Mouse (Mus musculus) heart, postnatal 0 days (tissue): ENCODE measurements around the gene Kmt2e. TPM values are rescaled to one million over a fixed set of nuclear protein-coding genes. Genes with fewer than 3 reads are reported as not detected.

ENCODE experiments used
- ATAC-seq: fragments of 200-750 bp; cut with Nextera tagmentation; 2 replicates; pipeline ENCODE4 v1.8.0; 2017; ENCODE audit warnings: low read depth, moderate number of reproducible peaks, moderate library complexity; ENCODE audit not compliant: insufficient read depth
- DNase-seq: peaks from one replicate; pipeline ENCODE4 v3.0.0-alpha.2; 2016; ENCODE audit warnings: low spot score
- H3K27ac ChIP-seq: fragments of 300-500 bp; sonication (generic); 2 replicates; pipeline ENCODE4 v1.5.1; 2014; ENCODE audit warnings: low read depth, mild to moderate bottlenecking
- H3K27me3 ChIP-seq: fragments of 300-500 bp; sonication (generic); 2 replicates; pipeline ENCODE4 v1.6.1; 2014; ENCODE audit warnings: low read length, mixed read lengths; ENCODE audit not compliant: control insufficient read depth, insufficient read depth
- H3K36me3 ChIP-seq: fragments of 300-500 bp; sonication (generic); replicated peaks from 2 replicates; pipeline ENCODE4 v1.6.1; 2014; ENCODE audit warnings: low read length, mixed read lengths; ENCODE audit not compliant: control insufficient read depth, insufficient read depth
- H3K4me1 ChIP-seq: fragments of 300-500 bp; sonication (generic); 2 replicates; pipeline ENCODE4 v1.6.1; 2014; ENCODE audit warnings: antibody characterized with exemption; ENCODE audit not compliant: control insufficient read depth, insufficient read depth
- H3K4me2 ChIP-seq: fragments of 300-500 bp; sonication (generic); 2 replicates; pipeline ENCODE4 v1.6.1; 2014; ENCODE audit warnings: low read depth, mild to moderate bottlenecking, low read length, moderate library complexity
- H3K4me3 ChIP-seq: fragments of 300-500 bp; sonication (generic); 2 replicates; pipeline ENCODE4 v1.5.1; 2014; ENCODE audit warnings: low read depth, low read length
- H3K9ac ChIP-seq: fragments of 300-500 bp; sonication (generic); replicated peaks from 2 replicates; pipeline ENCODE4 v1.6.1; 2014; ENCODE audit warnings: low read depth, low read length, mixed read lengths
- H3K9me3 ChIP-seq: fragments of 300-500 bp; sonication (generic); replicated peaks from 2 replicates; pipeline ENCODE4 v1.6.1; 2016; ENCODE audit warnings: low read length; ENCODE audit not compliant: control insufficient read depth
- CTCF ChIP-seq: IDR thresholded peaks from 2 replicates; pipeline ENCODE4 v1.5.1; 2016; ENCODE audit warnings: antibody characterized with exemption, control low read depth, low read depth
- EP300 ChIP-seq: IDR thresholded peaks from 2 replicates; pipeline ENCODE4 v1.6.1; 2016; ENCODE audit warnings: antibody characterized with exemption, low read depth
- WGBS: fragments of 180-500 bp; shearing (Covaris S2); extraction: QIAGEN DNeasy Blood & Tissue Kit; methylation state at CpG from one replicate; pipeline ENCODE4 v1.1.7; 2014; 5-methylcytosine and 5-hydroxymethylcytosine counted together
- polyA plus RNA-seq: library from polyadenylated mRNA; unstranded; fragments of >200 nt; fragmentation: Nextera tagmentation; extraction: Ambion mirVana; gene quantifications from 2 replicates; pipeline ENCODE4 v1.2.1, GENCODE M21; 2015
- total RNA-seq: library from RNA; depleted of rRNA; stranded (reverse); fragments of >200 nt; gene quantifications from 2 replicates; pipeline ENCODE4 v1.2.3, GENCODE M21; 2014; ENCODE audit warnings: low replicate concordance

Kmt2e gene
- total and polyA plus RNA-seq, 2 experiments from 2014 or later = 34.5 to 55.0 TPM

DNA sequence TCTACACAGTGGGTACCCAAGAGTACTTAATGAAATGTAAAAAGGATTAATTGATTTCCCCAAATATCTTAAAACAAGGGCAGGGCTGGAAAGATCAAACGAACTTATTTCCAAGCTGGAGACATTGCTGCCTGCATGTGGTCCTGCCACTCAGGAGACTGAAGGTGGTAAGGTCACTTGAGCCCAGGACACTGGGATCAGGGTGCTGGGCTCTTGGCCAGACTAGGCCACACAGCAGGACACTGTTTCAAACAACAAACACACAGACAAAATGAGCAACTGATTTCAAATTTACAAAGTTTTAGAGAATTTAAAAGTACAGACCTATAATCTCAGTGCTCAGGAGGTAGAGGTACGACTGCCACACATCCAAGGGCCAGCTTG is 23.5 kb upstream of the Kmt2e start:
- 59% methylated on average over 2 of the region's 2 CpGs for WGBS
- Histone ChIP-seq H3K9me3 (no peaks in the 10 kb centered on the region), H3K27me3 (no peaks in the 10 kb centered on the region), H3K9ac (no peak overlapping the region), H3K4me1 (peaks cover 32% of the 10 kb centered on the region), H3K27ac (peak overlapping the region; percentile 85), H3K4me3 (no peak overlapping the region), H3K4me2 (no peak overlapping the region), H3K36me3 (0 out of 2 replicates have a peak, but pooled peaks cover 5% of the 10 kb centered on the region)
- DNase-seq = no peak
- TF ChIP-seq CTCF (no peak), EP300 (no peak)
- no peak for ATAC-seq

- Histone ChIP-seq H3K4me1 (peaks cover 38% of the 10 kb centered on the region), H3K4me3 (no peak overlapping the region), H3K9ac (no peak overlapping the region), H3K9me3 (no peaks in the 10 kb centered on the region), H3K27ac (no peak overlapping the region), H3K36me3 (0 out of 2 replicates have a peak, but pooled peaks cover 5% of the 10 kb centered on the region), H3K27me3 (no peaks in the 10 kb centered on the region), H3K4me2 (no peak overlapping the region)
- 88% methylated on average over 10 of the region's 10 CpGs for WGBS
- DNase-seq (no peak), ATAC-seq (no peak)
- TF ChIP-seq CTCF (no peak), EP300 (no peak)
These were observed 22.6 kb upstream of the Kmt2e start for GRCm38 (mm10) chr5:23411640-23412039.

DNA sequence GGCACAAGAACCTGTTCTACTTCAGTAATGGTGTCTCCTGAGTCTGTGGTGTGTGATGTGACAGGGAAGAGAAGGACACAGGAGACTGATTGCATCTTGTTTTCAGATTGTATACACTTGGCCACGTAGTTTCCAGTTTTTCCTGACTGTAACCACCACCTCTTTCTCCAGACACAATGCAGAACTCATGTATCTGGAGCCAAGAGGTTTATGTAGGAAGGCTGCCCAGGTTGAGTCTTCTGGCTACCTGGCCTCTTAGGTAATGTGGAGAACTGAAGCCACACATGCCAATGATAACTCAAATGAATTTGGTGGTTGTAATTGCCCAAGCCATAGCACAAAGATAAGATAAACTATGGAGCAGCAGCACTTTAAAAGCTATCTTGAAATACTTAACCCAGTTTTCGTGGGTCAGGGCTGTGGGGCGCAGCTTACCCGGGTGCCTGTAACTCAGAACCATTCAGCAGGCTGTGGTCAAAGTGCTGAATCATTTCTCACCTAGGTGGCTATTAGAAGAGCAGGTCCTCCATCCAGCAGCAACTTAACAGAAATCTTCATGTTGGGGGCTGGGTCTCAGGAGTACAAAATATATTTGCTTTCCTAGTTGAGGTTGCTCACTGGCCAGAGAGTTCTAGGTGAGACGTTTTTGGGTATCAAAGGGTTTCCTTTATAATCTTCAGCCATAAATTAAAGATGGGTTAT is 21.8 kb upstream of the Kmt2e start:
- WGBS = 39% methylated on average over 5 of the region's 5 CpGs
- no peak for TF ChIP-seq CTCF
- TF ChIP-seq EP300 = no peak
- Histone ChIP-seq H3K9ac (no peak overlapping the region), H3K4me1 (peaks cover 45% of the 10 kb centered on the region), H3K4me2 (no peak overlapping the region), H3K27ac (peak overlapping the region; percentile 72), H3K36me3 (0 out of 2 replicates have a peak, but pooled peaks cover 5% of the 10 kb centered on the region), H3K9me3 (no peaks in the 10 kb centered on the region), H3K27me3 (no peaks in the 10 kb centered on the region), H3K4me3 (no peak overlapping the region)
- ATAC-seq (no peak), DNase-seq (no peak)

GRCm38 (mm10) chr5:23413058-23413457 is 21.2 kb upstream of the Kmt2e start:
- H3K27ac ChIP-seq = peak overlapping the region; percentile 72
- H3K9me3 ChIP-seq = no peaks in the 10 kb centered on the region
- WGBS = 59% methylated on average over 4 of the region's 4 CpGs
- H3K9ac ChIP-seq = no peak overlapping the region
- no peak overlapping the region for H3K4me2 ChIP-seq
- no peak for ATAC-seq
- H3K4me1 ChIP-seq = peaks cover 51% of the 10 kb centered on the region
- no peak for TF ChIP-seq CTCF
- TF ChIP-seq EP300 = no peak
- no peak for DNase-seq
- H3K36me3 ChIP-seq = 0 out of 2 replicates have a peak, but pooled peaks cover 5% of the 10 kb centered on the region
- H3K27me3 ChIP-seq = no peaks in the 10 kb centered on the region
- H3K4me3 ChIP-seq = no peak overlapping the region

GRCm38 (mm10) chr5:23413575-23414470 is 20.4 kb upstream of the Kmt2e start:
- peaks cover 50% of the 10 kb centered on the region for H3K4me1 ChIP-seq
- WGBS = 53% methylated on average over 12 of the region's 12 CpGs
- peak; percentile 51 for DNase-seq
- no peak overlapping the region for H3K4me2 ChIP-seq
- peak overlapping the region; percentile 72 for H3K27ac ChIP-seq
- H3K27me3 ChIP-seq = no peaks in the 10 kb centered on the region
- no peak overlapping the region for H3K4me3 ChIP-seq
- H3K9me3 ChIP-seq = no peaks in the 10 kb centered on the region
- TF ChIP-seq CTCF = no peak
- TF ChIP-seq EP300 = no peak
- H3K36me3 ChIP-seq = 0 out of 2 replicates have a peak, but pooled peaks cover 5% of the 10 kb centered on the region
- H3K9ac ChIP-seq = no peak overlapping the region
- ATAC-seq = no peak
